Mouse (Mus musculus): Measurements from ENCODE around the gene Fam92b.

Gene Fam92b

DNA sequence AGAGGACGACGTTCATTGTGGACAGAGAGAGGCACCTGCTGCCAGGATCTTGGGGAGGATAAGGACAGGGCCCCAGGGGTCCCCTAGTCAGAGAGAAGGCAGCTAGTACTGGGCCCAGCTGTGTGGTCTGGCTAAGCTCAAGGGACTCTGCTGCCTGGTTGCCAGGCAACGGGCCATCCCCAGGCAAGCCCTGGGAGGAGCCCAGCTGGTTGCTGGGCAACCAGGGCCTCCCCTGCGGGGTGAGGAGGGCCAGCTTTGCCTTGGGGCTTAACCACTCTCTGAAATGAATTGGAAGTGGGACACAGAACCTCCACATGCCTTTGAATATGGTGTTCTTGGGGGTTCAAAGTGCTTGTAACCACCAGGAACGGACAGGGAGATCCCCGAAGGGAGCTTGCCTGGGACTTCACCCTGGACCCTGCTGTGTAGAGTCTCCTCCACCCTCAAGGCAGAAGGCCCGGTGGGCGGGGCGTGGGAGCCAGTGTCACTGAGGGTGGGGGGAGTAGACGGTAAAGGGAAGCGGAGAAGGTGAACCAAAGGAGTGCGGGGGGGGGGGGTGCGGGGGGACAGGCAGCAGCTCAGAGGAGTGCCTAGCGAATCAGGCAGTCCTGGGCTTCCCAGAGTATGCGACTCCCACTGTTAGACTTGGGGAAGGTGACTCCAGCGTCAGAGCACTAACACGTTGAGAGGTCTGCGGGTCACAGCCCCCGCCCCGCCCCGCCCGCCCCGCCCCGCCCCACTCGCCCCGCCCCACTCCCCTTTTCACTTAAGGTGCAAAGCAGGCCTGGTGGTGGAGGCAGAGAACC lies at the start of gene Fam92b:
TSS of gene Fam92b (minus strand) at position 149 of the 806 bp plus-strand sequence.
- Histone ChIP-seq H3K36me3 (ENCODE audit: control insufficient read depth, insufficient read depth, low read length, poor library complexity, severe bottlenecking) (no peaks in the 10 kb centered on the region), H3K27me3 (ENCODE audit: control insufficient read depth, insufficient read depth, low read length, poor library complexity, severe bottlenecking) (no peaks in the 10 kb centered on the region)
- DNase-seq (ENCODE audit: low read depth, low spot score): peak; percentile 74

DNA sequence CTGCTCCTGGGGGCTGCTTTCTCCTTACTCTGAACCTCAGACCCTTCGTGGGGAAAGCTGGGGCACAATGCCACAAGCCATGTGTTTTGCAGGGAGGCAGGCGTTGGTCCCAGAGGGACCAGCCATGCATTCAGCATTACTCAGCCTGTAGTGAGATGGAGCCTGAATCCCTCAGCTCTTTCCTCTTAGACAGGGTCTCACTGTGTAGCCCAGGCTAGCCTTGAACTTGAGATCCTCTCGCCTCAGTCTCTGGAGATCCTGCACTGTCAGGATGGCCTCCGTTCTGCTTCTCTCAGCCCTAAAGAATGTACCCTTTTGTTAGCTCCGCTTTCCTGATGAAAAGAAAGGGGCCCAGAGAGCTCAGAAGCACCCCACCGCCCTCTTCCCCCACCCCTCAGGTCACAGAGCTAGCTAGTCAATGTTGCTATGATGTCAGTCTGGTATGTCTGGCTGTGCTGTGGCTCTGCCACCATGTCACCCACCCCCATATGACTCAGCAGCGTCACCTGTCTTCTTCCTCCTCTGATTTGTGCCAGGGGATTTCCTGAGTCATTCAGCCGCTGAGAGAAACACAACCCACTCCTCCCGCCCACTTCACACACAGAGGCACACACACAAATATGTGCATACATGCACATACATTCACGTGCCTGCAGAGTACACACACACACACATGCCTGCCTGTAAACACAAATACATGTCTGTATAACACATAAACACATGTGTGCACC lies 48.3 kb upstream of the Fam92b start:
- H3K36me3 ChIP-seq (ENCODE audit: control insufficient read depth, insufficient read depth, low read length, poor library complexity, severe bottlenecking): no peaks in the 10 kb centered on the region
- no peaks in the 10 kb centered on the region for H3K27me3 ChIP-seq (ENCODE audit: control insufficient read depth, insufficient read depth, low read length, poor library complexity, severe bottlenecking)
- DNase-seq (ENCODE audit: low read depth, low spot score): peak; percentile 54

DNA sequence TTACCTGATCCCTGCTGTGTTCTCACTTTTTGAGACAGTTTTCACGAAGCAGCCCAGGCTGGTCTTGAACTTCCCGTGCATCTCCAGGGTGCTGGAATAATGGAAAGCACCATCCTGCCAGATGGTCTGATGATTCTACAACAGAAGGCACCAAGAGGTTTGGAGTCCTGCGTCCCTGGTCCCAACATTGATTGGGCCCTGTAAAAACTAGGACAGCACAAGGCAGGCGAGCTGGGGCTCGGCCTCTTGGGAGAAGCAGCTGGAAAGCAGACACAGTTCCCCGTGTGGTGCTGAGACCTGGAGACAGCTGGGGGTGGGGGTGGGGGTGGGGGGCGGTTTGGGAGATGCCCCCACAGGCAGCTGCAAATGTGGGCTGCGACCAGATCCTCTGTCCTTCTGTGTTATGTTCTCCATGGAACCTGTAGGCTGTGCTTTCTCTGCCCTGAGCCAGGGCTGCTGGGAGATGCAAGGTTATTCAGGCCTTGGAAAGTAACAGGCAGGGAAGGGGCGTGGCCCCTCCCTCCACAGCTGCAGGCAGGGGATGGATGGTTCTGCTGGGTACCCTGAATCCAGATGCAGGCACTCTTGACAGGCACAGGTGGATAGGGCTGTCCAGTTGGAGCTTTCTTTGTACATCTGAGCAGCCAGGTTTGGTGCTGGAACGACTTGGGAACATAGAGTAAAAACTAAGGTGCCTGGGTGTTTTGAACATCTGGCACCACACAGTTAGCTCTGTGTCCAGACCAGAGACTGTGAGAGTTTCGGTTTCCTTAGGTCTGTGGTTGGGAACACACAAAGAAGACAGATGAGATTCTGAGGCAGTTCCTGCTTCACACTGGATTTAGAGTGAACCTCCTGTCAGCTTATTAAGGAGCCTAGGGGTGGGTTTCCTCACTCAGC lies 47.5 kb upstream of the Fam92b start:
- Histone ChIP-seq H3K36me3 (ENCODE audit: control insufficient read depth, insufficient read depth, low read length, poor library complexity, severe bottlenecking) (no peaks in the 10 kb centered on the region), H3K27me3 (ENCODE audit: control insufficient read depth, insufficient read depth, low read length, poor library complexity, severe bottlenecking) (no peaks in the 10 kb centered on the region)
- DNase-seq (ENCODE audit: low read depth, low spot score): no peak

DNA sequence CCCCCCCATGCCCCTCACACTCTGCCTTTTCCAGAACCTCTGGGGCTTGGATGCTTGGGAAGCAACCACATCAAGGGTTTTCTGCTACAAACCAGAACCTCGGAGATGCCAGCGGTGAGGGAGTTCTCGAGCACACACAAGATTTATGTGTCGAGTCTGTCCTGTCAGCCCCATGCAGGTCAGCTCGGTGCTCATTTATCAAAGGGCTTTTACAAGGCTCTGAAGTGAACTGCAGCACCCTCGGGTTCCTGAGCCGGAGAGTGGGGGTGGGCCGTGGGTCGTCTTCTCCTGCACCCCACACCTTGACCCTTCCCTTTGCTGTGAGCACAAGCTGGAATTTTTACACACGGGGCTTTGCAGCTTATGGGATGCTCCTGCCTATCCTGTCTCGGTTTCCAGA lies 45.3 kb upstream of the Fam92b start:
- DNase-seq (ENCODE audit: low read depth, low spot score): no peak
- no peaks in the 10 kb centered on the region for H3K27me3 ChIP-seq (ENCODE audit: control insufficient read depth, insufficient read depth, low read length, poor library complexity, severe bottlenecking)
- no peaks in the 10 kb centered on the region for H3K36me3 ChIP-seq (ENCODE audit: control insufficient read depth, insufficient read depth, low read length, poor library complexity, severe bottlenecking)

DNA sequence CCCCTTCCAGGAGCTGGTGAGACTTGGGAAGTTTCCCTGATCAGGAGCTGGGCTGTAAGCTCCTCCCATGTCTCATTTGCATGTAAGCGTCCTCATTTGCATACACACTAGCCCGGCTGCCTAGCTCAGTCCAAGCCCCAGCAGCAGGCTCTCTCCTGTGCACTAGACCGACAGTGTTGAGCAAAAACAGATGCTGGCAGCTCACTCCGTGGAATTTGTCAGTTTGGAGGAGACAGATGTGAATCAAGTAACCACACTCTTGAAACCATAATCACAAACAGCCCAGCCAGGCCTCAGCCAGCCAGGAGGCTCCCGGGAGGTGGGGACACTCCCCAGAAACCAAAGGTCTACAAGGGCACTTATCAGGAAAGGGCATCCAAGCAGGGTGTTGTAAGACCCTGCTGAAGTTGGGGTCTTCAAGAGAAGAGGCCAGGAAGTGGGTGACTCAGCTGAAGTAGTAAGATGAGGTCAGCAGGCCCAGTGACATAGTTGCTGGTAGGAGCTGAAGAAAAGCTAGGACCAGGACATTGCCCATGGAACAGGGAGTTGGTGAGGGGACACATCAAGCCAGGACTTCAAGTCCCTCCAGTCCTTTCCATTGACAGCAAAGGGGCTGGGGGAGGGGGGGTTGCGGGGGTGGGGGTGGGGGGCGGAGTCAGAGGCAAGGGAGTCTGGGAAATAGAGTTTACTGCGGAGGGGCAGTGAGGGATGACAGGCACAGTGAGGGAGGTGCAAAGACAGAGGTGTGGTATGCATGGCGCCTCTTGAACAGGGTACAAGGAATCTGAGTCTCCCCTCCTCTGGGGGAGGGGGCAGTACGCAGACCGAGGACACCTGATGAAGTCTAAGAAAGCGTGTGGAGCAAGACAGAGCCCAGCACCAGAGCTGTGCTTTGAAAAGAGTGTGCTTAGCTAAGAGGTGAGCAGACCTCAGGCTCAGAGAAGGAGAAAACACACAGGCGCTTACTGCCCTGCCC lies 39.9 kb upstream of the Fam92b start:
- peak; percentile 27 for DNase-seq (ENCODE audit: low read depth, low spot score)
- Histone ChIP-seq H3K27me3 (ENCODE audit: control insufficient read depth, insufficient read depth, low read length, poor library complexity, severe bottlenecking) (no peaks in the 10 kb centered on the region), H3K36me3 (ENCODE audit: control insufficient read depth, insufficient read depth, low read length, poor library complexity, severe bottlenecking) (no peaks in the 10 kb centered on the region)

DNA sequence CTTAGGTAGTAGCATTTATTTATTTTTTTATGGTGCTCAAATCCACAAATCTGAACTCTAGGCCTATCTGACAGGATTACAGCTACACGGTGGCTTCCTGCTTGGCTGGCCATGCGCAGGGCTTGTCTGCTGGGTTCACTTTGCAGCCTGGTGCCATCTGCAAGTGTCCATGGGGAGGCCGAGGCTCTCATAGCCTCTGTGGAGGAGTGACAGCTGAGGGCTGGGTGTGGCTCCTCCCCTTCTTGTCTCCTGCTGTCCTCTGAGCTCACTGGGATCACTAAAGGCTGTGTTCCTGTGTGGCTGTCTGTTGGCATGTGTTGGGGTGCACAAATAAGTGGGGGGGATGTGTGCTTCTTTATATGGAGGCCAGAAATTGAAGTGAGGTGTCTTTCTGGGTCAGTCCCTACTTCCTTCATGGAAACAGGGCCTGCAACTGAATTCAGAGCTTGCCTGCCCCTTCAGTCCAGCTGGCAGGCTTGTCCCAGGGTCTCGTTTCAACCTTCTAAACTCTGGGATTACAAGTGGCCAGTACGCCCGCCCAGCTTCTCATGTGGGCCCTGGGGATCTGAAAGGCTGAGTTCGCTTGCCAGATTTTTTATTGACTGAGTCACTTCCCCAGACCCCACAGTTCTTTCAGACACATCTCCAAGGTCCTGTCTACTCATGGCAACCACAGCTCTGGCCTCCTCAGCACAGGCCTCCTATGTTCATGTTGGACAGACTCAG lies 38.3 kb upstream of the Fam92b start:
- Histone ChIP-seq H3K36me3 (ENCODE audit: control insufficient read depth, insufficient read depth, low read length, poor library complexity, severe bottlenecking) (no peaks in the 10 kb centered on the region), H3K27me3 (ENCODE audit: control insufficient read depth, insufficient read depth, low read length, poor library complexity, severe bottlenecking) (no peaks in the 10 kb centered on the region)
- peak; percentile 23 for DNase-seq (ENCODE audit: low read depth, low spot score)

DNA sequence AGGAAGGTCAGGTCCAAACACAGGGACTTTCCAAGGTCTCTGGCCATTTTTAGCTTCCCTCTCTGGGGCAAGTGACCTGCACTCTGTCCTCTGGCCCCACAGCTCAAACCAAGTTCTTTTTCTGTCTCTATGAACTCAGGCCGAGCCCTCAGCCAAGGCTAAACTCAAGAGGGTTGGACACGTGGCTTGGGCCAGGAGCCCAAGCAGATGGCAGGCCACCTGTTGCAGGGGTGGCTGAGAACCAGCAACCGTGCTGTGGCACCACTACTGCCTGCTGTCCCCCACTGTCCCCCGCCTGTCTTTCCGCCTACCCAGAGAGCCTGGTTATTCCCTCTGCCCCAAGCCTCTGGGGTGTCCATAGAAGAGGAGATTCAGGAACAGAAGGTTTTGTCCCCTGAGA lies 36.7 kb upstream of the Fam92b start:
- Histone ChIP-seq H3K36me3 (ENCODE audit: control insufficient read depth, insufficient read depth, low read length, poor library complexity, severe bottlenecking) (no peaks in the 10 kb centered on the region), H3K27me3 (ENCODE audit: control insufficient read depth, insufficient read depth, low read length, poor library complexity, severe bottlenecking) (no peaks in the 10 kb centered on the region)
- peak; percentile 28 for DNase-seq (ENCODE audit: low read depth, low spot score)

DNA sequence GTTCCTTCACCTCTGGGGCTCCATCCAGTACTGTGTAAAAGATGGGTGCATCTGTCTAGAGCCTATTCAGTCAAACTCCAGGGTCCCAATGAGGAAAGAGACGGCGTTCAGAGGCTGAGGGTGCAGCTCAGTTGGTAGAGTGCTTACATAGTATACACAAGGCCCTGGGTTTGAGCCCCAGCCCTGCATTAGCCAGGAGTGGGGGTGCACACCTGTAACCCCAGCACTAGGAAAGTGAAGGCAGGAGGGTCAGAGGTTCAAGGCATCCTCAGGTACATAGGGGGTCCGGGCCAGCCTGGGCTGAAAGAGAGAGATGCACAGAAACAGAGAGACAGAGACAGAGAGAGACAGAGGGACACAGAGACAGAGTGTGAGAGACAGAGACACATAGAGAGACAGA lies 36.0 kb upstream of the Fam92b start:
- H3K27me3 ChIP-seq (ENCODE audit: control insufficient read depth, insufficient read depth, low read length, poor library complexity, severe bottlenecking): no peaks in the 10 kb centered on the region
- no peak for DNase-seq (ENCODE audit: low read depth, low spot score)
- H3K36me3 ChIP-seq (ENCODE audit: control insufficient read depth, insufficient read depth, low read length, poor library complexity, severe bottlenecking): no peaks in the 10 kb centered on the region

DNA sequence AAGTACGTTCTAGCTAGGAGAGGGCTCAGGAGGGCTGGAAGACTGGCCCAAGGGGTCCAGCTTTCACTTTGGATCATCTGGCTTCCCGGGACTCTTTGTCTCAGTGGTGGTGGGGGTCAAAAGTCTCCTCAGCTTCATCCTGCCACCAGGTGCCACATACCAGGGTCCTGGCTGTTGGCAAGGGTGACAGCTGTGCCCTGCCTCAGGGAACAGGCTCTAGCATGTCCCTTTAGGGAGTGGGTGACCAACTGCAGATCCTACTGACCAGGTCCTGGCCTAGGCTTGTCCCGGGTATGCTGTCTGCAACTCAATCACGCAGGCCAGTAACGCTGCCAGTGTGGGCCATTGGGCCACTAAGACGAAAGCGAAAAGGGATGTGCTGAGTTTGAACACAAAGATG lies 35.3 kb upstream of the Fam92b start:
- H3K36me3 ChIP-seq (ENCODE audit: control insufficient read depth, insufficient read depth, low read length, poor library complexity, severe bottlenecking): no peaks in the 10 kb centered on the region
- no peak for DNase-seq (ENCODE audit: low read depth, low spot score)
- H3K27me3 ChIP-seq (ENCODE audit: control insufficient read depth, insufficient read depth, low read length, poor library complexity, severe bottlenecking): no peaks in the 10 kb centered on the region

DNA sequence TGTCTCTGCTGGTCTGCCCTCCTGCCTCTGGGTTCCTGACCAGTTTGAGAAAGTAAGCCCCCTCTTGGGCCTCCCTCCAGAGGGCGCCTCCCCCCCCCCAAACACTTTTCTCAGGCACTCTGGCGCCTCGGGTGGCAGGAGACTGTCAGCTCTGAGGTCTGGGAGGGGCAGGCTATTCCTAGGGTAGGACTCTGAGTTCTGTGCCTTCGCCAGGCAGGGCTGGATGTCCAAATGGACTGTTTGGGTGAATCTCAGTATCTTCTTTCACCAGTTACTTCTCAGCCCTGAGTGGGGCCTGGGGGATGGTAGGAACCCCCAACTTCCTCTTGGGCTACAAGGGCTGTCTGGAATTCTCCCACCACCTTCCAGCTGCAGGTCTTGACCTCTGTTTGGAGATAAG lies 34.1 kb upstream of the Fam92b start:
- H3K27me3 ChIP-seq (ENCODE audit: control insufficient read depth, insufficient read depth, low read length, poor library complexity, severe bottlenecking): no peaks in the 10 kb centered on the region
- H3K36me3 ChIP-seq (ENCODE audit: control insufficient read depth, insufficient read depth, low read length, poor library complexity, severe bottlenecking): no peaks in the 10 kb centered on the region
- DNase-seq (ENCODE audit: low read depth, low spot score): no peak

DNA sequence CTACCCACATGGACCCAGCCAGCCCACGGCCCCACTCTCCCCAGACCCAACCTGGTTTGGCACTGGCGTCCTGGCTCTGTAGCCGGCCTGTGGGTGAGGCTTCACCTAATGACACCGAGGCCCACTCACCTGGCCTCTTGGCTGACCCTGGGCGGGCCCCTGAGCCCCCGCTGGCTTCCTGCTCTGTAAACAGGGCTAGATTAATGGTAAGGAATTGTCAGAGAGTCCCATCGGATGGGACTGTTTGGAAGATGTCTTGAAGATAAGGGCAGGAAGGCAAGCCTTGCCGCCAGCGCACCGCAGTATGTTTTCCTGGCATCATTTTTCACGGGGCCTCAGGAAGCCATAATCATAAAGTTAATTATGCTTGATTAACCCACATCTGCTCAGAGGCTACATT lies 30.8 kb upstream of the Fam92b start:
- no peak for DNase-seq (ENCODE audit: low read depth, low spot score)
- no peaks in the 10 kb centered on the region for H3K36me3 ChIP-seq (ENCODE audit: control insufficient read depth, insufficient read depth, low read length, poor library complexity, severe bottlenecking)
- no peaks in the 10 kb centered on the region for H3K27me3 ChIP-seq (ENCODE audit: control insufficient read depth, insufficient read depth, low read length, poor library complexity, severe bottlenecking)

DNA sequence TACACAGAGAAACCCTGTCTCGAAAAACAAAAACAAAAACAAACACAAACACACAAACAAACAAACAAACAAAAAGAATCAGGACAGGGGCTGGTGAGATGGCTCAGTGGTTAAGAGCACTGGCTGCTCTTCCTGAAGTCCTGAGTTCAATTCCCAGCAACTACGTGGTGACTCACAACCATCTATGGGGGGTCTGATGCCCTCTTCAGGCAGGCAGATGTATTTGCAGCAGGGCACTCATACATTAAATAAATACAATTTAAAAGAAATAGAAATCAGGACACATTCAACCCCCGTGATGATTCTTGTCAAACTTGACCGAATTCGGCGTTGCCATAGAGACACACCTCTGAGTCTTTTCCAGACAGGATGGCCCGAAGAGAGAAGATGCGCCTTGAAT lies 30.1 kb upstream of the Fam92b start:
- no peak for DNase-seq (ENCODE audit: low read depth, low spot score)
- H3K36me3 ChIP-seq (ENCODE audit: control insufficient read depth, insufficient read depth, low read length, poor library complexity, severe bottlenecking): no peaks in the 10 kb centered on the region
- no peaks in the 10 kb centered on the region for H3K27me3 ChIP-seq (ENCODE audit: control insufficient read depth, insufficient read depth, low read length, poor library complexity, severe bottlenecking)

DNA sequence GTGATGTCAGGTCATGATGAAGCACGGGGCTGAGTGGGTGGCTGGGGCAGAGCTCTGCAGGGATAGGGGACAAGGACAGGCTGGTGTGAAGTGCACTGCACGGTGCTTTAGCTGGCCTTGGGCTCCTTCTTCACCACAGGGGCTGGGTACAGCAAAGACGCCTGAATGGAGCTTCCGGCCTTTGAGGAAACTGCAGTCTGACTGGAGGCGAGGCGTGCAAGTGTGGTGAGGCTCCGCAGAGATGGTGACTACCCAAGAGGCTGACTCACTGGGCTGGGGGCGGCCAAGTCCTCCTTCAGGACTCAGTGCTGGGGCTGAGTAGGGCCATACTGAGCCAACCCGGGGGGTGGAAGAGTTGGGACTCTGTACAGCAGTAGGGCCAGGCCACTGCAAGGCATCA lies 28.6 kb upstream of the Fam92b start:
- no peak for DNase-seq (ENCODE audit: low read depth, low spot score)
- Histone ChIP-seq H3K36me3 (ENCODE audit: control insufficient read depth, insufficient read depth, low read length, poor library complexity, severe bottlenecking) (no peaks in the 10 kb centered on the region), H3K27me3 (ENCODE audit: control insufficient read depth, insufficient read depth, low read length, poor library complexity, severe bottlenecking) (no peaks in the 10 kb centered on the region)

Measured in splenic B cell, adult 2 months (primary cell).